Mouse (Mus musculus): ENCODE data around the gene Gm45062.

DNA sequence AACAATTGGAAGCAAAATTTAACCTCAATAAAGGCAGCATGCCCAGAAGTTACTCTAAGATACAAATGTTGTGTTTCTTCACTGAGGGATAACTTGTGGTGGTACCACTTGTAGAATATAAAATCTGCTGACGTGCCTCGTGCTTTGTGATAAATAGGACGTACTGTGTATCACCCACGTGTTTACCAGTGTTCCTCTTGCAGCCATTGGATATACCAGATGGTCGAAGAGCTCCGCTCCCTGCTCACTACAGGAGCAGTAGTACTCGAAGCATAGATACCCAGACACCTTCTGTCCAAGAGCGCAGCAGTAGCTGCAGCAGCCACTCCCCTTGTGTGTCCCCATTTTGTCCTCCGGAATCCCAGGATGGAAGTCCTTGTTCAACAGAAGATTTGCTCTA, 323.1 kb downstream of the Gm45062 start:
- TF ChIP-seq POLR2A (IDR thresholded peaks at IDR 0.05; ENCODE audit: low read depth, low read length): no peak
- no peak for TF ChIP-seq CTCF (IDR thresholded peaks at IDR 0.05; ENCODE audit: extremely low read depth, insufficient read depth, insufficient read length, insufficient replicate concordance)

Data from spleen, adult 2 months (tissue).